Mouse (Mus musculus) thymus, adult 2 months (tissue): ENCODE measurements around the gene BC005624. TPM values are rescaled to one million over a fixed set of nuclear protein-coding genes. Genes with fewer than 3 reads are reported as not detected.
"Not testable (repeated sequence)": the region's sequence is repeated elsewhere in the genome, so short reads cannot be mapped to it uniquely, and the experiment has no call there.

Experiments used
- DNase-seq: peaks from one replicate; pipeline ENCODE4 v3.0.0; 2021
- H3K27ac ChIP-seq: fragments of 200-500 bp; 2 replicates; pipeline ENCODE4 v1.5.1; 2012; ENCODE audit warnings: low read length, control low read depth; ENCODE audit not compliant: control insufficient read depth, insufficient read depth
- H3K27me3 ChIP-seq: fragments of 200-500 bp; 2 replicates; pipeline ENCODE4 v1.6.1; 2012; ENCODE audit warnings: mild to moderate bottlenecking, low read length, moderate library complexity, mixed read lengths; ENCODE audit not compliant: control insufficient read depth, insufficient read depth
- H3K36me3 ChIP-seq: fragments of 200-500 bp; 2 replicates; pipeline ENCODE4 v1.6.1; 2012; ENCODE audit warnings: mild to moderate bottlenecking, low read length, moderate library complexity; ENCODE audit not compliant: control insufficient read depth, insufficient read depth
- H3K4me1 ChIP-seq: fragments of 200-500 bp; replicated peaks from 2 replicates; pipeline ENCODE4 v1.6.1; 2012; ENCODE audit warnings: low read length; ENCODE audit not compliant: control insufficient read depth, insufficient read depth
- H3K4me3 ChIP-seq: fragments of 200-500 bp; 2 replicates; pipeline ENCODE4 v1.5.1; 2012; ENCODE audit warnings: mild to moderate bottlenecking, low read length, control low read depth, moderate library complexity; ENCODE audit not compliant: control insufficient read depth, insufficient read depth
- CTCF ChIP-seq: fragments of 200-500 bp; IDR thresholded peaks from 2 replicates; pipeline ENCODE4 v1.5.1; 2012; ENCODE audit warnings: mild to moderate bottlenecking, control low read depth, low read length, moderate library complexity, borderline replicate concordance; ENCODE audit not compliant: control insufficient read depth, poor library complexity, insufficient read depth; ENCODE audit errors: extremely low read depth
- POLR2A ChIP-seq: fragments of 200-500 bp; IDR thresholded peaks from 2 replicates; pipeline ENCODE4 v1.6.1; 2012; ENCODE audit warnings: mild to moderate bottlenecking, low read length, control low read depth, moderate library complexity; ENCODE audit not compliant: control insufficient read depth, poor library complexity, insufficient read depth; ENCODE audit errors: extremely low read depth
- WGBS: fragments of 180-500 bp; shearing (Covaris S2); methylation state at CpG from one replicate; pipeline ENCODE4 v1.1.7; 2018; 5-methylcytosine and 5-hydroxymethylcytosine counted together
- polyA plus RNA-seq: library from polyadenylated mRNA; depleted of rRNA; stranded (reverse); fragments of >200 nt; gene quantifications from 2 replicates; pipeline ENCODE4 v1.2.3, GENCODE M21; 2012

Gene BC005624
- polyA plus RNA-seq, 1 experiment = 37.9 TPM

- Histone ChIP-seq H3K36me3 (peaks cover 59% of the 10 kb centered on the region), H3K27me3 (no peaks in the 10 kb centered on the region), H3K4me3 (no peak overlapping the region), H3K27ac (no peak overlapping the region), H3K4me1 (peaks cover 11% of the 10 kb centered on the region)
- WGBS = 94% methylated on average over 14 of the region's 14 CpGs
- DNase-seq = no peak
- no peak for TF ChIP-seq POLR2A
- no peak for TF ChIP-seq CTCF
Observed at GRCm38 (mm10) chr2:30958726-30959125, 23.3 kb downstream of the BC005624 start.

DNA sequence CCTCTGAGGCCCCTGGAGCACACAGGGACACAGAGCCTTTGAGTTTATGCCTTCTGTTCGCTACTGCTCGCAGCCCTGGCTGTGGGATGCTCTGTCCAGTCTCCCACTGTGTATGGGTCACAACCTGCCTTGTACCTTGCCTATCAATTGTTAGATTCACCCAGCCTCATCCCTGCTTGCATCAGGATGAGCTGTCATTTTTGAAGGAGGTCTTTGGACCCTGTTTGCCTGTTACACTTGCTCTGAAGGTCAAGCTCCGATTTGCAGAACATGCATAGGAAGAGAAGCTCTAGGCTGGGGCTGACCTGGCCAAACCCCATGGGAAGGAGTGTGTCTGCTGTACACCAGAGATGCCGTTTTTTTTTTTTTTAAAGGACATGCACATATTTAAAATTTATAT is 24.5 kb downstream of the BC005624 start:
- Histone ChIP-seq H3K36me3 (peaks cover 49% of the 10 kb centered on the region), H3K27me3 (no peaks in the 10 kb centered on the region), H3K4me3 (no peak overlapping the region), H3K4me1 (peaks cover 17% of the 10 kb centered on the region), H3K27ac (no peak overlapping the region)
- DNase-seq = no peak
- WGBS = 95% methylated on average over 4 of the region's 4 CpGs
- TF ChIP-seq POLR2A = no peak
- no peak for TF ChIP-seq CTCF

DNA sequence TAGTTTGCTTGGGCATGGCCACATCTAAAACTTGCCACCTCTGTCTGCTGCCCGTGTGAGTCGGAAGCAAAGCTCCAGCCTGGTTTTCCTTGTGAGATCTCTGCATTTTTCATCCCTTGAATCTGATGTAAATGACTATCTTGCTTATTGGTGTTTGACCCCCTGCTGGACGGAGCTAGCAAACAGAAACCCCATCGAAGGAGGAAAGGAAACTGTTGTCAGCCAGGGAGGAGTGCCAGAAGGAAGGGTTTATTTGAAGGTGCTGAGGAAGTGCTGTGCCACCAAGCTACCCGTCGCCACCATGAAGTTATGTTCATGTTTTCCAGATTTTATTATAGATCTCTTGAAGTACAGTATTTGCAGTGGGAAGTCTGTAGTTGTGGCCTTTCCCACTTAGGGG is 27.2 kb downstream of the BC005624 start:
- Histone ChIP-seq H3K36me3 (peaks cover 35% of the 10 kb centered on the region), H3K27ac (no peak overlapping the region), H3K4me3 (no peak overlapping the region), H3K4me1 (peaks cover 19% of the 10 kb centered on the region), H3K27me3 (no peaks in the 10 kb centered on the region)
- TF ChIP-seq POLR2A (no peak), CTCF (no peak)
- no peak for DNase-seq
- WGBS = 44% methylated on average over 6 of the region's 6 CpGs

DNA sequence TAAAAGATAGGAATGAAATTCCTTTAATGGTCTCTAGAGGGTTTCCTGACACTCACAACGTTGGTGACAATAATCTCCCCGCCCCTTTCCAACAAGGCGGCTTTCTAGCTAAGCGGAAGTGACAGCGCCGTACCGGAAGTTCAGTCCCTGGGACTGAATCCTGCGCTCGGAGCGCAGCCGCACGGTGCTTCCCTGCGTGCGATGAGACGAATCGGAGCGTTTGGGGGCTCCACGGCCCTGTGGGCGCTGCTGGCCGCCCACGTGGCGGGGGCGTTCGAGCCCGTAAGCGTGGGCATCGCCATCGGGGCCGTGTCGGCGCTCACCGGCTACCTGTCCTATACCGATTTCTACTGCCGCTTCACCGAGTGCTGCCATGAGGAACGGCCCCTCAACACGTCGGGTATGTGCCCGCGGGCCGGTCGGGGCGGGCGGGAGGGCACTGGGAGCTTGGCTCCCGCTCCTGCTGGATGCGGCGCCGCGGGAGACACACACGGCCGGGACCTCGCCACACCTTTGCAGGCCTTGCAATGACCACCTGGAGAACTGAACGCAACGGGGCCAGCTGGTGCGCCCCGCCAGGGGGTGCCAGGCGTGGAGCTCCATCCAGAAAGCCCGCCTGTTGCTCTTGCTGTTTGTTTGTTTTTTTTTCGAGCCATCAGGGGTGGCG is 29.0 kb downstream of the BC005624 start, which contains the start of gene Tor1b:
Tor1b (plus strand) TSS at position 136 of the 667 bp plus-strand sequence.
- peak; percentile 81 for DNase-seq
- H3K36me3 ChIP-seq = peaks cover 17% of the 10 kb centered on the region
- WGBS = under 1% methylated on average over 60 of the region's 60 CpGs
- peaks cover 19% of the 10 kb centered on the region for H3K4me1 ChIP-seq
- peak within 1 kb of the TSS; percentile 55 for H3K4me3 ChIP-seq
- no peaks in the 10 kb centered on the region for H3K27me3 ChIP-seq
- TF ChIP-seq CTCF = 0 out of 2 replicates have a peak, but pooled peaks have one; percentile 37
- TF ChIP-seq POLR2A = peak; percentile 95
- H3K27ac ChIP-seq = no peak within 1 kb of the TSS

GRCm38 (mm10) chr2:30952457-30952823 is 29.6 kb downstream of the BC005624 start:
- Histone ChIP-seq H3K27ac (no peak overlapping the region), H3K4me1 (peaks cover 19% of the 10 kb centered on the region), H3K36me3 (peaks cover 12% of the 10 kb centered on the region), H3K27me3 (no peaks in the 10 kb centered on the region), H3K4me3 (no peak overlapping the region)
- 50% methylated on average over 5 of the region's 5 CpGs for WGBS
- no peak for DNase-seq
- TF ChIP-seq CTCF = no peak
- TF ChIP-seq POLR2A = no peak

GRCm38 (mm10) chr2:30942603-30943011 is 39.4 kb downstream of the BC005624 start:
- TF ChIP-seq POLR2A = no peak
- TF ChIP-seq CTCF = peak; percentile 94
- no peaks in the 10 kb centered on the region for H3K36me3 ChIP-seq
- 0 out of 2 replicates have a peak, but pooled peaks cover 2% of the 10 kb centered on the region for H3K4me1 ChIP-seq
- peak; percentile 73 for DNase-seq
- 2% methylated on average over 16 of the region's 16 CpGs for WGBS
- no peak overlapping the region for H3K27ac ChIP-seq
- H3K4me3 ChIP-seq = peak overlapping the region; percentile 77
- H3K27me3 ChIP-seq = no peaks in the 10 kb centered on the region

- H3K36me3 ChIP-seq, H3K27me3 ChIP-seq, DNase-seq, H3K4me3 ChIP-seq, H3K27ac ChIP-seq, H3K4me1 ChIP-seq: not testable (repeated sequence)
- 15% methylated on average over 7 of the region's 7 CpGs for WGBS
Observed at GRCm38 (mm10) chr2:30942116-30942515, 39.9 kb downstream of the BC005624 start.
